Mouse (Mus musculus) hindbrain, embryonic 14.5 days (tissue): ENCODE results near the gene Zfp316. TPM values are rescaled to one million over a fixed set of nuclear protein-coding genes. Genes with fewer than 3 reads are reported as not detected.

ENCODE experiments used
- ATAC-seq: fragments of 200-750 bp; cut with Nextera tagmentation; 2 replicates; pipeline ENCODE4 v1.8.0; 2017; ENCODE audit warnings: moderate number of reproducible peaks, mild to moderate bottlenecking, moderate TSS enrichment, moderate library complexity; ENCODE audit not compliant: low FRiP score
- DNase-seq: peaks from one replicate; pipeline ENCODE4 v3.0.0-alpha.2; 2015; ENCODE audit warnings: low spot score
- H3K27ac ChIP-seq: fragments of 300-500 bp; sonication (generic); 2 replicates; pipeline ENCODE4 v1.5.1; 2014; ENCODE audit warnings: mild to moderate bottlenecking, moderate library complexity
- H3K27me3 ChIP-seq: fragments of 300-500 bp; sonication (generic); 2 replicates; pipeline ENCODE4 v1.6.1; 2014; ENCODE audit warnings: mild to moderate bottlenecking, low read length, mixed read lengths; ENCODE audit not compliant: control insufficient read depth, insufficient read depth
- H3K36me3 ChIP-seq: fragments of 300-500 bp; sonication (generic); replicated peaks from 2 replicates; pipeline ENCODE4 v1.6.1; 2014; ENCODE audit not compliant: control insufficient read depth, insufficient read depth
- H3K4me1 ChIP-seq: fragments of 300-500 bp; sonication (generic); replicated peaks from 2 replicates; pipeline ENCODE4 v1.6.1; 2014; ENCODE audit warnings: antibody characterized with exemption, low read length, mixed read lengths; ENCODE audit not compliant: control insufficient read depth, insufficient read depth
- H3K4me2 ChIP-seq: fragments of 300-500 bp; sonication (generic); replicated peaks from 2 replicates; pipeline ENCODE4 v1.6.1; 2014; ENCODE audit warnings: mild to moderate bottlenecking, moderate library complexity
- H3K4me3 ChIP-seq: fragments of 300-500 bp; sonication (generic); replicated peaks from 2 replicates; pipeline ENCODE4 v1.5.1; 2014; ENCODE audit warnings: mild to moderate bottlenecking, low read length
- H3K9ac ChIP-seq: fragments of 300-500 bp; sonication (generic); 2 replicates; pipeline ENCODE4 v1.6.1; 2014
- H3K9me3 ChIP-seq: fragments of 300-500 bp; sonication (generic); 2 replicates; pipeline ENCODE4 v1.6.1; 2016; ENCODE audit warnings: low read length; ENCODE audit not compliant: control insufficient read depth
- WGBS: fragments of 180-500 bp; shearing (Covaris S2); extraction: QIAGEN DNeasy Blood & Tissue Kit; methylation state at CpG from one replicate; pipeline ENCODE4 v1.1.7; 2014; 5-methylcytosine and 5-hydroxymethylcytosine counted together
- polyA plus RNA-seq: library from polyadenylated mRNA; unstranded; fragments of >200 nt; fragmentation: Nextera tagmentation; extraction: Ambion mirVana; gene quantifications from 2 replicates; pipeline ENCODE4 v1.2.1, GENCODE M21; 2014

Zfp316 gene
- polyA plus RNA-seq, 1 experiment from 2014 or later: 5.5 TPM

DNA sequence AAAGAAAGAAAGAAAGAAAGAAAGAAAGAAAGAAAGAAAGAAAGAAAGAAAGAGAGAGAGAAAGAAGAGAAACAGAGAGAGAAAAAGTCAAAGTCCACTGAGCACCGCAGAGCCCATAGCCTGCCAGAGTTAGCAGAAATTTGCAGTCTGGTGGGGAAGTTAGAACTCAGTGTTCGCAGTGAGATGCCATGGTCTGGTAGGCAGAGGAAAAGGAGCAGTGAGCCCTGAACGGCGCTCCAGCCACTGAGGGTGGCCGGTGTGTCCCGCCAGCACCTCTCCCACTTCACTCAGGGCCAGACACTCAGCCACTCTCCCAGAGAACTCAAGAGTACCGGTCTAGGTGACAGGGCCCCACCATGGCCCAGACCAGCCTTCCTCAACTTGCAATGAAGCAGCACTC is 34.4 kb upstream of the Zfp316 start:
- H3K4me2 ChIP-seq: no peak overlapping the region
- 86% methylated on average over 7 of the region's 7 CpGs for WGBS
- no peaks in the 10 kb centered on the region for H3K27me3 ChIP-seq
- no peaks in the 10 kb centered on the region for H3K9me3 ChIP-seq
- DNase-seq (no peak), ATAC-seq (no peak)
- H3K36me3 ChIP-seq: peaks cover 97% of the 10 kb centered on the region
- no peak overlapping the region for H3K9ac ChIP-seq
- no peak overlapping the region for H3K4me3 ChIP-seq
- no peaks in the 10 kb centered on the region for H3K4me1 ChIP-seq
- no peak overlapping the region for H3K27ac ChIP-seq

DNA sequence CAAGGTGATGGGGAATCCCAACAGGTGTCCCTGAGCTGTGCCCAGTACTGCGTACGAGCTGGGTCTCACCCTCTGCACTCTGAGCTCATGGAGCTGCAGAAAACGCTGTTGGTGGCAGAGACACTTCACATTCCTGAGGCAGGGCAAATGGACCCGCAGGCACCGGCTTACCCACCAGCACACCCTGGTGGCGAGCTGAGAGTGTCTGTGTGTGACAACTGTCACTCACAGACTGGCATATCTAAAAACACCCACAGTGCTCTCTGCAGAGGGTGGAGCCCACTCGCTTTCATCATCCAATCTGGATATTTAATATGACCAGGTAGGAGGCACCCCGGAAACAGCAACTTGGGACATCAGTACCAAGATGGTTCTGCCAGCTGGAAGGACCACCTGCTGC is 31.5 kb upstream of the Zfp316 start:
- H3K27ac ChIP-seq: no peak overlapping the region
- no peaks in the 10 kb centered on the region for H3K4me1 ChIP-seq
- no peak overlapping the region for H3K9ac ChIP-seq
- no peak for DNase-seq
- ATAC-seq: no peak
- H3K27me3 ChIP-seq: no peaks in the 10 kb centered on the region
- no peak overlapping the region for H3K4me2 ChIP-seq
- WGBS: 82% methylated on average over 8 of the region's 8 CpGs
- H3K9me3 ChIP-seq: no peaks in the 10 kb centered on the region
- no peak overlapping the region for H3K4me3 ChIP-seq
- H3K36me3 ChIP-seq: peaks cover 73% of the 10 kb centered on the region

DNA sequence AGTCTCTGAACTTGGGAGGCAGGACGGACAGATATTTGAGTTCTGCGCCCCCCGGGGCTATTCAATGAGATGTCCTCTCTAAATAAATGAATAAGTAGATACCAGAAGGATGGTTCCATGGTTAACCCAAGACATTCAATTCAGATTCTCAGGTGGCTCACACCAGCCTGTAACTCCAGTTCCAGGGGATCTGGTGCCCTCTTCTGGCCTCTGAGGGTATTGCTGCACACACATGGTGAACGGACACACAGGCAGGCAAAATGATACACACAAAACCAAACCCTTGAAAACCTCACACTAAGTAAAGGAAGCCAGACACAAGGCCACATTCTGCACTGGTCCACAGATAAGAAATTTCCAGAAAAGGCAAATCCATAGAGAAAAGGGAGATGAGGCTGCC is 29.9 kb upstream of the Zfp316 start:
- peaks cover 57% of the 10 kb centered on the region for H3K36me3 ChIP-seq
- no peak overlapping the region for H3K9ac ChIP-seq
- H3K4me2 ChIP-seq: no peak overlapping the region
- no peaks in the 10 kb centered on the region for H3K4me1 ChIP-seq
- DNase-seq: no peak
- H3K27ac ChIP-seq: no peak overlapping the region
- no peaks in the 10 kb centered on the region for H3K9me3 ChIP-seq
- H3K4me3 ChIP-seq: no peak overlapping the region
- ATAC-seq: no peak
- 0 out of 2 replicates have a peak, but pooled peaks cover 2% of the 10 kb centered on the region for H3K27me3 ChIP-seq
- WGBS: 89% methylated on average over 4 of the region's 4 CpGs

DNA sequence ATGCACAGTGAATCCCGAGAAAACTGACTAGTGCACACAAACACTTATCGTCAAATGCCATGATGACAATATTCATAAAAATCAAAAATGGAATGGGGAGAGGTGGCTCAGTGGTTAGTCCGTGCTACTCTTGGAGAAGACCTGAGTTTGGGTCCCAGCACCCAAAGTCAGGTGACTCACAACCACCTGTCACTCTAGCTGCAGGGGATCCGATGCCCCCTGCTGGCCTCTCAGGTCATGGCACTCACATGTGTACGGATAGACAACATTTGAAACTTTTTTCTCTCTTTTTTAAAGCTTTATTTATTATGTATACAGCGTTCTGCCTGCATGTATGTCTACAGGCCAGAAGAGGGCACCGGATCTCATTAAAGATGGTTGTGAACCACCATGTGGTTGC is 28.6 kb upstream of the Zfp316 start:
- Histone ChIP-seq H3K36me3 (peaks cover 46% of the 10 kb centered on the region), H3K27ac (no peak overlapping the region), H3K9me3 (no peaks in the 10 kb centered on the region), H3K4me3 (no peak overlapping the region), H3K4me1 (peaks cover 5% of the 10 kb centered on the region; the same call in 1 of the 2 replicates), H3K27me3 (peaks cover 15% of the 10 kb centered on the region), H3K9ac (no peak overlapping the region), H3K4me2 (no peak overlapping the region)
- no peak for DNase-seq
- 95% methylated on average over 7 of the region's 7 CpGs for WGBS
- no peak for ATAC-seq

DNA sequence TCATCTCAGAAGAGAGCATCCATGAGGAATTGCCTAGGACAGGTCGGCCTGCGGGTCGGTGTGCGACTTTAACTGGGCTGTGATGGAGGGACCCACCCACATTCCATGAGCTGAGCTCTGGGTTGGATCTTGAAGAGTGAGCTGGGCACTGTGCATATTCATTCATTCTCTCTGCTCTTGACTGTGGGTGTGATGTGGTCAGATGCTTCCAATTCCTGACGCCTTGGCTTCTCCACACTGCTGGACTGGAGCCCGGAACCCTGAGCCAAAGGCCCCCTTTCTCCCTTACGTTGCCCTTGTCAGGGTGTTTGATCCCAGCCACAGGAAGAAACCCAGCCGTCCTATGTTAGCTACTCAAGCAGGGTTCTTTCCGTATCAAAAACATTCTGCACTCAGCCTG is 28.2 kb upstream of the Zfp316 start:
- WGBS: 94% methylated on average over 9 of the region's 9 CpGs
- H3K9me3 ChIP-seq: no peaks in the 10 kb centered on the region
- no peak overlapping the region for H3K27ac ChIP-seq
- peaks cover 42% of the 10 kb centered on the region for H3K36me3 ChIP-seq
- H3K4me1 ChIP-seq: peaks cover 8% of the 10 kb centered on the region; the same call in 1 of the 2 replicates
- no peak overlapping the region for H3K4me2 ChIP-seq
- DNase-seq (no peak), ATAC-seq (no peak)
- no peak overlapping the region for H3K9ac ChIP-seq
- H3K4me3 ChIP-seq: no peak overlapping the region
- peaks cover 17% of the 10 kb centered on the region for H3K27me3 ChIP-seq

DNA sequence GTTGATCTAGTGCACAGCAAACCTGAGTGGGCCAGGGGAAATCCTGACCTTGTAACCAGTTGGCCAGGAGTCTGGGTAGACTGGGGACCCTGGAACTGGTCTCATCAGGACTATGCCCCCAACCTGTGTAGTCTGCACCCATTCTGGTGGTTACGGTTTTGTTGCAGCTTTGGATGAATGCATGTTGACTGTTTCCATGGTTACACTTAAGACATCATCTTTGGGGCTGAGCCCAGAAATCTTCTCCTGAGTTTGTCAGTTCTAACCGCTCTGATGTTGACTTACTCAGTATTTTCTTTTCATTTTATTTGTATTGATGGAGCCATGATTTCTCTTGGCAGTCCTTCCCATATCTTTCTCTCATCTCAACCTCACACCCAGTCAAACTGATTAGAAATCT is 25.5 kb upstream of the Zfp316 start:
- no peak for ATAC-seq

DNA sequence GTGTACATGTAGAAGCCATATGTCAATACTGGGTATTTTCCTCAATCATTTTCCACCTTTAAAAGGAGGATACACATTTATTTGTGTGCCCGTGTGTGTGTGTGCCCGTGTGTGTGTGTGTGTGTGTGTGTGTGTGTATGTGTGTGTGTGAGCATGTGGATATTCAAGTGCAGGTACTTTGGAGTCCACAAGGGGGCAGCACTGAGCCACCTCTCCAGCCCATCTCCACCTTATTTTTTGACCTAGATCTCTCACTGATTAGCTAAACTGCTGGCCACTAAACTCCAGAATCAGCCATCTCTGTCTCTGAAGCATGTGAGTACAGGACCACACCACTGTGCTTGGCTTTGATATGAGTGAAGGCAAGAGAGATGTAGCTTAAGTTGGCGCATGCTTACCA is 25.0 kb upstream of the Zfp316 start:
- Histone ChIP-seq H3K4me2 (no peak overlapping the region), H3K27ac (no peak overlapping the region), H3K4me3 (no peak overlapping the region), H3K27me3 (peaks cover 46% of the 10 kb centered on the region), H3K4me1 (peaks cover 8% of the 10 kb centered on the region; the same call in 1 of the 2 replicates), H3K36me3 (peaks cover 12% of the 10 kb centered on the region), H3K9me3 (no peaks in the 10 kb centered on the region), H3K9ac (no peak overlapping the region)
- DNase-seq: no peak
- 93% methylated on average over 3 of the region's 3 CpGs for WGBS
- ATAC-seq: no peak

More for the DNA sequence above, 25.5 kb upstream of the Zfp316 start:
- H3K4me2 ChIP-seq: no peak overlapping the region
- no peak overlapping the region for H3K27ac ChIP-seq
- DNase-seq: no peak
- H3K9ac ChIP-seq: no peak overlapping the region
- peaks cover 8% of the 10 kb centered on the region; the same call in 1 of the 2 replicates for H3K4me1 ChIP-seq
- peaks cover 42% of the 10 kb centered on the region for H3K27me3 ChIP-seq
- 83% methylated on average over 2 of the region's 2 CpGs for WGBS
- H3K9me3 ChIP-seq: no peaks in the 10 kb centered on the region
- peaks cover 16% of the 10 kb centered on the region for H3K36me3 ChIP-seq
- H3K4me3 ChIP-seq: no peak overlapping the region

DNA sequence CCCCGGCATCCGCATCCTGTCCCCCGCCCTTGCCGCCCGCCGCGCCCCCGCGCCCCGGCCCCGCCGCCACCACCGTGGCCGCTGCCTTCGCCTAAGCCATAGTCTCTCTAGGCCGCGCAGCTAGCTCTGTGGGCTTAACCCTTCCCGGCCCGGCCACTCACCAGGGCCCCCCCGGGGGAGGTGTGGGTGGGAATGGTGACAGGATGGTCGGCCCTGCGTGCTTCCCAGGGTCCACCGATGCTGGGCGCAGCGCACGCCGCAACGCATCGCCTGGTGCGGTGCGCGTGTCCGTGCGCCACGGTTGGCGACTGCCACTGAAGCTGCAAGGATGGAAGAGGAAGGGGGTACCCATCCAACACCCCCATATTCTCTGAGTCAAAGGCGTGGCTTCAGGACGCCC is 23.6 kb upstream of the Zfp316 start, which contains the start of gene Zfp853:
Gene Zfp853 (minus strand): TSS at position 220 of the 400 bp plus-strand sequence.
- H3K27me3 ChIP-seq: peaks cover 61% of the 10 kb centered on the region
- peaks cover 8% of the 10 kb centered on the region; the same call in 1 of the 2 replicates for H3K4me1 ChIP-seq
- no peaks in the 10 kb centered on the region for H3K9me3 ChIP-seq
- ATAC-seq: no peak
- no peak within 1 kb of the TSS for H3K27ac ChIP-seq
- H3K4me3 ChIP-seq: peak within 1 kb of the TSS; percentile 45
- H3K36me3 ChIP-seq: no peaks in the 10 kb centered on the region
- peak within 1 kb of the TSS; percentile 63 for H3K9ac ChIP-seq
- 4% methylated on average over 24 of the region's 38 CpGs for WGBS
- H3K4me2 ChIP-seq: peak within 1 kb of the TSS; percentile 83
- no peak for DNase-seq

DNA sequence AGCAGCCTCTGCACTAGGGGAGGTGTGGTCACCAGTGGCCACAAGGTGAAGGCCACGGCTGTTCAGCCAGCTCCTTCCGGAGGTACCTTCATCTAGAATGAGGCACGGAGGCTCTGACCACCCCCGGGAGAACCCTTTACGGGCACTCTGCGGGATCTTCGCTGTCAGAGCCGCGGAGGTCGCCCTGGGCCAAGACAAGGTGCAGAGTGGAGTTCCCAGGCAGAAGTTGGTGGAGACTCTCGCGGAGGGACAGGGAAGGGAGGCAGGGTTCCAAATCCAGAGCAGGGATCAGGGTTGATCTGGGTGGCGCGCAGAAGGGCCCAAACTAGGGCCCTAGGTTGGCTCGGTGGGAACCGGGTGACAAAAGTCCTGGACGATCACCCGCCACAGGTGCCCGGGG is 23.1 kb upstream of the Zfp316 start:
- no peak for DNase-seq
- Histone ChIP-seq H3K4me2 (peak overlapping the region; percentile 83), H3K36me3 (no peaks in the 10 kb centered on the region), H3K27me3 (peaks cover 66% of the 10 kb centered on the region), H3K9me3 (no peaks in the 10 kb centered on the region), H3K4me1 (peaks cover 9% of the 10 kb centered on the region; the same call in 1 of the 2 replicates), H3K9ac (peak overlapping the region; percentile 63), H3K27ac (no peak overlapping the region), H3K4me3 (peak overlapping the region; percentile 45)
- WGBS: 1% methylated on average over 19 of the region's 19 CpGs
- no peak for ATAC-seq

DNA sequence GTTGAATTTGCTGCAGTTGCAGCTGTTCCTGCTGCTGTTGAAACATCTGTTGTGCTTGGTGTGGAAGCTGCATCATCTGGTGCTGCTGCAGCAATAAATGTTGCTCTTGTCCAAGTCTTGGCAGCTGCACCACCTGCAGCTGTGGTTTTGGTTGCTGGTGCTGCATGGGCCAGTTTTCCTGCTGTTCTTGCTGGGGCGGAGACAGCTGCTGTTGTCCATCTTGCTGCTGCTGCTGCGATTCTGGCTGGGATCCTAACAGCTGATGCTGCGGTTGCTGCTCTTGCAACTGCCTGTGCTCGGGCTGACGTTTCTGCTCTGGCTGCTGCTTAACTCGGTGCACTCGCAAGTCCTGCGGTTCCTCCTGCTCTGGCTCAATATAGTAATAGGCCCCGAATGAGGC is 19.5 kb upstream of the Zfp316 start:
- ATAC-seq (no peak), DNase-seq (no peak)
- WGBS: 79% methylated on average over 9 of the region's 9 CpGs
- H3K4me3 ChIP-seq: no peak overlapping the region
- no peaks in the 10 kb centered on the region for H3K36me3 ChIP-seq
- H3K27ac ChIP-seq: no peak overlapping the region
- no peak overlapping the region for H3K4me2 ChIP-seq
- H3K9me3 ChIP-seq: no peaks in the 10 kb centered on the region
- H3K4me1 ChIP-seq: peaks cover 12% of the 10 kb centered on the region; the same call in 1 of the 2 replicates
- peaks cover 79% of the 10 kb centered on the region for H3K27me3 ChIP-seq
- H3K9ac ChIP-seq: no peak overlapping the region
